Mouse (Mus musculus): ENCODE results near the gene Net1. TPM values are rescaled to one million over a fixed set of nuclear protein-coding genes. Genes with fewer than 3 reads are reported as not detected.

The Net1 gene
- 36.8 and 40.1 TPM in 2 replicates for polyA plus RNA-seq (2015; fragmentation: Nextera tagmentation; extraction: Ambion mirVana)

- Histone ChIP-seq H3K27ac (peak within 1 kb of the TSS; percentile 72), H3K4me3 (peak within 1 kb of the TSS; percentile 85), H3K36me3 (no peaks in the 10 kb centered on the region), H3K9ac (peak within 1 kb of the TSS; percentile 77), H3K4me1 (replicated peaks) (peaks cover 12% of the 10 kb centered on the region; the same call in 1 of the 2 replicates), H3K27me3 (no peaks in the 10 kb centered on the region), H3K4me2 (peak within 1 kb of the TSS; percentile 78), H3K9me3 (replicated peaks) (no peaks in the 10 kb centered on the region)
- 0% methylated on average over 52 of the region's 52 CpGs for WGBS
- ATAC-seq (replicated peaks; ENCODE audit: insufficient number of reproducible peaks, insufficient read depth, low FRiP score, low read depth) = peak; percentile 96
These were observed at the start of gene Net1, which contains the start of gene Tubal3 for GRCm38 (mm10) chr13:3917571-3918311. TSS of gene Net1 (minus strand) at chr13:3918220. TSS of gene Tubal3 (plus strand) at chr13:3918274.

DNA sequence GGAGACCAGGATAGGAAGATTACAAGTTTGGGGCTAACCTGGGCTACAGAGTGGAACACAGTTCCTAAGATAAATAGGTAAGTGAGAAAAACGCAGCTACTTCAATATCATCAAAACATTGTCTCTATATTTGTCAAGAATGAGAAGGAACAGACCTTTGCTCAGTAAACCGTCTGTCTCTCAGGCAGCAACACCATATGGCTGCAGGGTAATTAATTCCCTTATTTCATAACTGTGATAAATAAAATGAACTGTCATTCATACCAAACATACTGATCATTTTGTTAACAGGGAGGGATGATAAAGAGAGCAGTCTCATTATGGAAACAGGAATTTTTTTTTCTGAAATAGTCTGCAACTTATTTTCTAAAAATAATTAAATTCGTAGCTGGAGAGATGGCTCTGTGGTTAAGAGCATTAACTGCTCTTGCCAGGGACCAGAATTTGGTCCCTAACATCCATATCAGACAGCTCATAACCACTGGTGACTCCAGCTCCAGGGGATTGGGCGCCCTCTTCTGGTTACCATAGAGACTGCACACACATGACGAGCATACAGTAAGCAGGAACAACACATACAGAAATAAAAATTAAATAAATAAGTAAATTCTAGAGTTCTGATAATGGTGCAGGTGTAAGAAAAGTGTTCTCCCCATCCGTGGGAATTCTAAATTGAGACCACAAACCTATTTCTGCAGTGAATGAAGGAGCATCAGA lies 33.3 kb upstream of the Net1 start:
- H3K27ac ChIP-seq = no peak overlapping the region
- WGBS = 76% methylated on average over 6 of the region's 6 CpGs
- H3K36me3 ChIP-seq = no peaks in the 10 kb centered on the region
- H3K4me3 ChIP-seq = no peak overlapping the region
- H3K27me3 ChIP-seq = no peaks in the 10 kb centered on the region
- H3K4me2 ChIP-seq = no peak overlapping the region
- no peak overlapping the region for H3K9ac ChIP-seq
- no peaks in the 10 kb centered on the region for H3K9me3 ChIP-seq (replicated peaks)
- H3K4me1 ChIP-seq (replicated peaks) = no peaks in the 10 kb centered on the region
- ATAC-seq (replicated peaks; ENCODE audit: insufficient number of reproducible peaks, insufficient read depth, low FRiP score, low read depth) = no peak

DNA sequence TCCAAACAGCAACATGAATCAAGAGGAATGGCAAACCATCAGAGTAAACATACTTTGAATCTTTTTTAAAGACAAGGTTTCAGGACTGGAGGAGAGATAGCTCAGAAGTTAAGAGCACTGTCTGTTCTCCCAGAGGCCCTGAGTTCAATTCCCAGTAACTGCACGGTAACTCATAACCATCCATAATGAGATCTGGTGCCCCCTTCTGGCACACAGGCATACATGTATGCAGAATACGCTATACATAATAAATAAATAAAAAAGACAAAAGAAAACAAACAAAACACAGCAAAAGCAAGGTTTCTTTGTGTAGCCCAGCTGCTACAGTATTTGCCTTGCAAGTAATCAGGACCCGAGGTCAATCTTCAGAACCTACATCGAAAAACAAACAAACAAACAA lies 31.5 kb upstream of the Net1 start:
- no peaks in the 10 kb centered on the region for H3K27me3 ChIP-seq
- no peaks in the 10 kb centered on the region for H3K9me3 ChIP-seq (replicated peaks)
- 83% methylated on average over 4 of the region's 4 CpGs for WGBS
- H3K36me3 ChIP-seq = no peaks in the 10 kb centered on the region
- no peak overlapping the region for H3K4me3 ChIP-seq
- no peak overlapping the region for H3K9ac ChIP-seq
- no peak overlapping the region for H3K27ac ChIP-seq
- no peak overlapping the region for H3K4me2 ChIP-seq
- no peaks in the 10 kb centered on the region for H3K4me1 ChIP-seq (replicated peaks)
- ATAC-seq (replicated peaks; ENCODE audit: insufficient number of reproducible peaks, insufficient read depth, low FRiP score, low read depth) = no peak

DNA sequence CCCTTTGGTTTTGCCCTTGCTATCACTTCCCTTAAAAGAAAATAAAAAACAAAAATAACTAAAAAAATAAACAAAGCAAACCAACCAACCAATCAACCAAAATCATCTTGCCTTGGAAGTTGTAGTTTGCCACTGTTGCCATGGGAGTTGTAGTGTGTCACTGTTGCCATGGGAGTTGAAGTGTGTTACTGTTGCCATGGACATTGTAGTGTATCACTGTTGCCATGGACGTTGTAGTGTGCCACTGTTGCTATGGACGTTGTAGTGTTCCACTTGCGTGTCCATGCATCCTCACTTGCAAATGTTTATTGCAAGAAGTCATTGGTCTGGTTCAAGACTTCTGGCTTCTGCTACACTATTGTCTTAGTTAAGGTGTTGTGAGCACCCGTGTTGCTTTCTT lies 29.2 kb upstream of the Net1 start:
- no peaks in the 10 kb centered on the region for H3K4me1 ChIP-seq (replicated peaks)
- no peak for ATAC-seq (replicated peaks; ENCODE audit: insufficient number of reproducible peaks, insufficient read depth, low FRiP score, low read depth)
- H3K9me3 ChIP-seq (replicated peaks) = no peaks in the 10 kb centered on the region
- H3K4me3 ChIP-seq = no peak overlapping the region
- no peak overlapping the region for H3K27ac ChIP-seq
- no peak overlapping the region for H3K4me2 ChIP-seq
- no peak overlapping the region for H3K9ac ChIP-seq
- no peaks in the 10 kb centered on the region for H3K36me3 ChIP-seq
- no peaks in the 10 kb centered on the region for H3K27me3 ChIP-seq
- 82% methylated on average over 4 of the region's 4 CpGs for WGBS

DNA sequence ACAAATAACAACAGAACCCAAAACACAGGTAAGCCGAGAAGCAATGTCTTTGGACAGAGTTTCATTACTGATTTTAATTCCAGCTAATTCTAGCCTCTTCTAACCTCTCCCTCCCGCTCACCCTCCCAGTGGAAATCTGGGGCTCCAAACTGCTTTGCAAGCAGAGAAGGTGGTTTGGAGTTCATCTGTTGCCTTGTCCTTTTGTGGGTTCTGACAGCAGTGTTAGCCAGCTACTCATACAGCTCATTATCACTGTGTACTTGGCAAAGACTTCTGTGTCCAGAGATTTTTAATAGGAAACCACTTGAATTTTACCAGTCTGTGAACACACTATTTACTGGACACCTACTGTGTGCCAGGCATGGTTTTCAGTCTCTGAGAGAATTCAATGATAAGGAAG lies 27.2 kb upstream of the Net1 start, which contains the start of gene Ucn3:
TSS of gene Ucn3 (minus strand) at position 101 of the 400 bp plus-strand sequence.
- no peak for ATAC-seq (replicated peaks; ENCODE audit: insufficient number of reproducible peaks, insufficient read depth, low FRiP score, low read depth)
- no peaks in the 10 kb centered on the region for H3K9me3 ChIP-seq (replicated peaks)
- 68% methylated on average over 2 of the region's 2 CpGs for WGBS

GRCm38 (mm10) chr13:3944699-3945098 lies 26.7 kb upstream of the Net1 start:
- no peak overlapping the region for H3K4me2 ChIP-seq
- no peak overlapping the region for H3K9ac ChIP-seq
- no peaks in the 10 kb centered on the region for H3K4me1 ChIP-seq (replicated peaks)
- no peaks in the 10 kb centered on the region for H3K9me3 ChIP-seq (replicated peaks)
- no peak for ATAC-seq (replicated peaks; ENCODE audit: insufficient number of reproducible peaks, insufficient read depth, low FRiP score, low read depth)
- no peaks in the 10 kb centered on the region for H3K27me3 ChIP-seq
- 65% methylated on average over 7 of the region's 7 CpGs for WGBS
- H3K36me3 ChIP-seq = no peaks in the 10 kb centered on the region
- H3K27ac ChIP-seq = no peak overlapping the region
- H3K4me3 ChIP-seq = no peak overlapping the region

More for the DNA sequence above, 27.2 kb upstream of the Net1 start, which contains the start of gene Ucn3:
- Histone ChIP-seq H3K27me3 (no peaks in the 10 kb centered on the region), H3K4me3 (no peak within 1 kb of the TSS), H3K4me2 (no peak within 1 kb of the TSS), H3K4me1 (replicated peaks) (no peaks in the 10 kb centered on the region), H3K27ac (no peak within 1 kb of the TSS), H3K9ac (no peak within 1 kb of the TSS), H3K36me3 (no peaks in the 10 kb centered on the region)

- Histone ChIP-seq H3K36me3 (no peaks in the 10 kb centered on the region), H3K4me3 (no peak overlapping the region), H3K27me3 (no peaks in the 10 kb centered on the region), H3K27ac (no peak overlapping the region), H3K4me2 (no peak overlapping the region), H3K4me1 (replicated peaks) (no peaks in the 10 kb centered on the region), H3K9me3 (replicated peaks) (no peaks in the 10 kb centered on the region), H3K9ac (no peak overlapping the region)
- WGBS = 84% methylated on average over 6 of the region's 6 CpGs
- no peak for ATAC-seq (replicated peaks; ENCODE audit: insufficient number of reproducible peaks, insufficient read depth, low FRiP score, low read depth)
These were observed 8.0 kb upstream of the Net1 start for GRCm38 (mm10) chr13:3926046-3926445.

DNA sequence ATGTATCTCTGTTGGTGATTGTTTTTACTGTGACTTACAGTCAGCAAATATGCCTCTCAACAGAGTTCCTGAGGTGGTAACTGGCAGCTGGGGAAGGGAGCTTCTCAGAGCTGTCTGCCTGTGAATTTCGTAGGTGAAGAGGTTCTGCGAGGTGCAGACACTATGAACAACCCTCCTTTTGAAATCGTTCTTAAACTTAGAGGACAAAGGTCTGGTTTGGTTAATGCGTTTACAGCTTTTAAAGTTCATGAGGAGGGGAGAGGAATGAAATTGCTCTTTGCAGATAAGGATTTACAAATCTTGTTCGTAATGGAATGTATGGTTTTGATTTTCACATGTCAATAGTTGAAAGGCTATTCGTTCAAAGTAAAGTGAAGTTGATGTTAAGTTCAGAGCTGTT lies 7.6 kb upstream of the Net1 start:
- Histone ChIP-seq H3K4me2 (no peak overlapping the region), H3K27me3 (no peaks in the 10 kb centered on the region), H3K4me1 (replicated peaks) (no peaks in the 10 kb centered on the region), H3K36me3 (no peaks in the 10 kb centered on the region), H3K9ac (no peak overlapping the region), H3K27ac (no peak overlapping the region), H3K4me3 (no peak overlapping the region), H3K9me3 (replicated peaks) (no peaks in the 10 kb centered on the region)
- WGBS = 75% methylated on average over 6 of the region's 6 CpGs
- ATAC-seq (replicated peaks; ENCODE audit: insufficient number of reproducible peaks, insufficient read depth, low FRiP score, low read depth) = no peak

DNA sequence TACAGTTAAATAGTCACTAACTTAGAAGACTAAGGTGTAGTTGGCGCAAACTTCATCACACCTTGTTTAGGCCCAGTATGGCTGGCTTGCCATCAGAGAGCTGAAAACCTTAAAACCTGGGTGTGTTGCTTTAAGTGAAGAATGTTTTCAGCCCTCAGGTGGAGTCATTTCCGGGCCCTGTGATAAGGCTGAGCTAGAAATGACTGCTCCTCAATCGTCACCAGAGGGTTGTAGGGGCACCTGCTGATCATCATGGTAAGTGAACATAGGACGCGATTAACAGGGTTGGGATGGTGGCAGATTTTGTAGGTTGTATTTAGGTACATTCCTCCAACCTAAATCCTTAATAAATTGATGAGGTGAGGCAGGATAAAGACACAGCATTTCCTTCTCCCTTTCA lies 6.5 kb upstream of the Net1 start:
- Histone ChIP-seq H3K4me2 (no peak overlapping the region), H3K27ac (no peak overlapping the region), H3K4me3 (no peak overlapping the region), H3K9ac (no peak overlapping the region), H3K9me3 (replicated peaks) (no peaks in the 10 kb centered on the region), H3K4me1 (replicated peaks) (no peaks in the 10 kb centered on the region), H3K27me3 (no peaks in the 10 kb centered on the region), H3K36me3 (no peaks in the 10 kb centered on the region)
- 70% methylated on average over 5 of the region's 5 CpGs for WGBS
- ATAC-seq (replicated peaks; ENCODE audit: insufficient number of reproducible peaks, insufficient read depth, low FRiP score, low read depth) = no peak

- H3K4me2 ChIP-seq = no peak overlapping the region
- 18% methylated on average over 4 of the region's 4 CpGs for WGBS
- H3K36me3 ChIP-seq = 0 out of 2 replicates have a peak, but pooled peaks cover 4% of the 10 kb centered on the region
- no peaks in the 10 kb centered on the region for H3K27me3 ChIP-seq
- peaks cover 12% of the 10 kb centered on the region; the same call in 1 of the 2 replicates for H3K4me1 ChIP-seq (replicated peaks)
- H3K9ac ChIP-seq = no peak overlapping the region
- no peak overlapping the region for H3K4me3 ChIP-seq
- H3K9me3 ChIP-seq (replicated peaks) = no peaks in the 10 kb centered on the region
- no peak overlapping the region for H3K27ac ChIP-seq
- ATAC-seq (replicated peaks; ENCODE audit: insufficient number of reproducible peaks, insufficient read depth, low FRiP score, low read depth) = no peak
These were observed 4.5 kb downstream of the Net1 start for GRCm38 (mm10) chr13:3913504-3913903.

GRCm38 (mm10) chr13:3910356-3910755 lies 7.7 kb downstream of the Net1 start:
- Histone ChIP-seq H3K27me3 (no peaks in the 10 kb centered on the region), H3K9me3 (replicated peaks) (no peaks in the 10 kb centered on the region), H3K9ac (no peak overlapping the region), H3K36me3 (0 out of 2 replicates have a peak, but pooled peaks cover 4% of the 10 kb centered on the region), H3K27ac (no peak overlapping the region), H3K4me3 (no peak overlapping the region), H3K4me1 (replicated peaks) (peaks cover 9% of the 10 kb centered on the region), H3K4me2 (no peak overlapping the region)
- 87% methylated on average over 5 of the region's 5 CpGs for WGBS
- ATAC-seq (replicated peaks; ENCODE audit: insufficient number of reproducible peaks, insufficient read depth, low FRiP score, low read depth) = no peak
